Mouse (Mus musculus) hindbrain, postnatal 0 days (tissue): ENCODE measurements around the gene Armcx4. TPM values are rescaled to one million over a fixed set of nuclear protein-coding genes. Genes with fewer than 3 reads are reported as not detected.
A peak's percentile ranks its signal among the peaks of the same experiment; 100 is the strongest.

ENCODE experiments used
- ATAC-seq: fragments of 200-750 bp; cut with Nextera tagmentation; 2 replicates; pipeline ENCODE4 v1.8.0; 2017; ENCODE audit warnings: mild to moderate bottlenecking, moderate TSS enrichment, moderate library complexity
- DNase-seq: peaks from one replicate; pipeline ENCODE4 v3.0.0-alpha.2; 2015; ENCODE audit warnings: low spot score
- H3K27ac ChIP-seq: fragments of 300-500 bp; sonication (generic); 2 replicates; pipeline ENCODE4 v1.5.1; 2014; ENCODE audit warnings: mild to moderate bottlenecking
- H3K27me3 ChIP-seq: fragments of 300-500 bp; sonication (generic); 2 replicates; pipeline ENCODE4 v1.6.1; 2014; ENCODE audit warnings: low read length, mixed read lengths; ENCODE audit not compliant: insufficient read depth
- H3K36me3 ChIP-seq: fragments of 300-500 bp; sonication (generic); 2 replicates; pipeline ENCODE4 v1.6.1; 2014; ENCODE audit warnings: low read length, mixed read lengths; ENCODE audit not compliant: insufficient read depth
- H3K4me1 ChIP-seq: fragments of 300-500 bp; sonication (generic); 2 replicates; pipeline ENCODE4 v1.6.1; 2014; ENCODE audit warnings: antibody characterized with exemption, low read length, mixed read lengths; ENCODE audit not compliant: insufficient read depth
- H3K4me2 ChIP-seq: fragments of 300-500 bp; sonication (generic); 2 replicates; pipeline ENCODE4 v1.6.1; 2014; ENCODE audit warnings: low read depth, mild to moderate bottlenecking, low read length, moderate library complexity, mixed read lengths
- H3K4me3 ChIP-seq: fragments of 300-500 bp; sonication (generic); 2 replicates; pipeline ENCODE4 v1.5.1; 2014; ENCODE audit warnings: low read length
- H3K9ac ChIP-seq: fragments of 300-500 bp; sonication (generic); replicated peaks from 2 replicates; pipeline ENCODE4 v1.6.1; 2014; ENCODE audit warnings: mild to moderate bottlenecking, low read length, moderate library complexity, mixed read lengths
- H3K9me3 ChIP-seq: fragments of 300-500 bp; sonication (generic); 2 replicates; pipeline ENCODE4 v1.6.1; 2016; ENCODE audit warnings: low read length, mixed read lengths
- CTCF ChIP-seq: IDR thresholded peaks from 2 replicates; pipeline ENCODE4 v1.5.1; 2016; ENCODE audit warnings: antibody characterized with exemption, control low read depth, low read depth
- WGBS: fragments of 180-500 bp; shearing (Covaris S2); extraction: QIAGEN DNeasy Blood & Tissue Kit; methylation state at CpG from one replicate; pipeline ENCODE4 v1.1.7; 2014; 5-methylcytosine and 5-hydroxymethylcytosine counted together
- polyA plus RNA-seq: library from polyadenylated mRNA; unstranded; fragments of >200 nt; fragmentation: Nextera tagmentation; extraction: Ambion mirVana; gene quantifications from 2 replicates; pipeline ENCODE4 v1.2.1, GENCODE M21; 2015
- total RNA-seq: library from RNA; depleted of rRNA; stranded (reverse); fragments of >200 nt; gene quantifications from 2 replicates; pipeline ENCODE4 v1.2.3, GENCODE M21; 2014; rRNA removed

The Armcx4 gene
- 12.8 and 12.9 TPM in 2 replicates for total RNA-seq
- 5.6 and 6.0 TPM in 2 replicates for polyA plus RNA-seq

GRCm38 (mm10) chrX:134686267-134686666 is at the start of gene Armcx4:
Armcx4 (plus strand) TSS chrX:134686519.
- peak within 1 kb of the TSS; percentile 58 for H3K4me2 ChIP-seq
- ATAC-seq: peak; percentile 98
- peak; percentile 48 for TF ChIP-seq CTCF
- H3K9ac ChIP-seq: peak within 1 kb of the TSS; percentile 67
- H3K36me3 ChIP-seq: peaks cover 5% of the 10 kb centered on the region; the same call in 1 of the 2 replicates
- no peaks in the 10 kb centered on the region for H3K9me3 ChIP-seq
- no peaks in the 10 kb centered on the region for H3K4me1 ChIP-seq
- H3K27ac ChIP-seq: peak within 1 kb of the TSS; percentile 87
- peak within 1 kb of the TSS; percentile 52 for H3K4me3 ChIP-seq
- H3K27me3 ChIP-seq: no peaks in the 10 kb centered on the region
- WGBS: 26% methylated on average over 15 of the region's 33 CpGs
- peak; percentile 91 for DNase-seq

GRCm38 (mm10) chrX:134641000-134641760 is 45.1 kb upstream of the Armcx4 start:
- H3K9me3 ChIP-seq: no peaks in the 10 kb centered on the region
- H3K4me2 ChIP-seq: no peak overlapping the region
- no peaks in the 10 kb centered on the region for H3K36me3 ChIP-seq
- H3K27me3 ChIP-seq: no peaks in the 10 kb centered on the region
- TF ChIP-seq CTCF: no peak
- DNase-seq (no peak), ATAC-seq (no peak)
- no peaks in the 10 kb centered on the region for H3K4me1 ChIP-seq
- no peak overlapping the region for H3K27ac ChIP-seq
- H3K9ac ChIP-seq: no peak overlapping the region
- 71% methylated on average over 10 of the region's 10 CpGs for WGBS
- no peak overlapping the region for H3K4me3 ChIP-seq

GRCm38 (mm10) chrX:134646338-134646737 is 40.0 kb upstream of the Armcx4 start:
- no peaks in the 10 kb centered on the region for H3K4me1 ChIP-seq
- no peak overlapping the region for H3K4me2 ChIP-seq
- H3K9me3 ChIP-seq: no peaks in the 10 kb centered on the region
- no peak for DNase-seq
- H3K27me3 ChIP-seq: no peaks in the 10 kb centered on the region
- no peak overlapping the region for H3K4me3 ChIP-seq
- no peaks in the 10 kb centered on the region for H3K36me3 ChIP-seq
- no peak overlapping the region for H3K9ac ChIP-seq
- no peak for TF ChIP-seq CTCF
- 87% methylated on average over 1 of the region's 1 CpGs for WGBS
- no peak overlapping the region for H3K27ac ChIP-seq
- ATAC-seq: no peak

GRCm38 (mm10) chrX:134647421-134647820 is 38.9 kb upstream of the Armcx4 start:
- no peak for TF ChIP-seq CTCF
- no peaks in the 10 kb centered on the region for H3K9me3 ChIP-seq
- 69% methylated on average over 8 of the region's 8 CpGs for WGBS

GRCm38 (mm10) chrX:134648031-134648692 is 38.2 kb upstream of the Armcx4 start:
- Histone ChIP-seq H3K4me3 (no peak overlapping the region), H3K27ac (no peak overlapping the region), H3K4me1 (no peaks in the 10 kb centered on the region), H3K36me3 (no peaks in the 10 kb centered on the region), H3K4me2 (peak overlapping the region; percentile 37), H3K9ac (no peak overlapping the region), H3K27me3 (no peaks in the 10 kb centered on the region), H3K9me3 (no peaks in the 10 kb centered on the region)
- WGBS: 25% methylated on average over 11 of the region's 11 CpGs
- DNase-seq: peak; percentile 92
- peak; percentile 73 for TF ChIP-seq CTCF
- ATAC-seq: peak; percentile 82

More at GRCm38 (mm10) chrX:134647421-134647820, 38.9 kb upstream of the Armcx4 start:
- DNase-seq (no peak), ATAC-seq (no peak)
- H3K27me3 ChIP-seq: no peaks in the 10 kb centered on the region
- H3K4me3 ChIP-seq: no peak overlapping the region
- no peaks in the 10 kb centered on the region for H3K36me3 ChIP-seq
- no peaks in the 10 kb centered on the region for H3K4me1 ChIP-seq
- H3K27ac ChIP-seq: no peak overlapping the region
- no peak overlapping the region for H3K4me2 ChIP-seq
- no peak overlapping the region for H3K9ac ChIP-seq

GRCm38 (mm10) chrX:134652061-134652460 is 34.3 kb upstream of the Armcx4 start:
- DNase-seq (no peak), ATAC-seq (no peak)
- no peak for TF ChIP-seq CTCF
- WGBS: 74% methylated on average over 1 of the region's 1 CpGs
- no peaks in the 10 kb centered on the region for H3K4me1 ChIP-seq
- no peaks in the 10 kb centered on the region for H3K36me3 ChIP-seq
- H3K9me3 ChIP-seq: no peaks in the 10 kb centered on the region
- no peak overlapping the region for H3K4me3 ChIP-seq
- no peak overlapping the region for H3K9ac ChIP-seq
- H3K27ac ChIP-seq: no peak overlapping the region
- H3K4me2 ChIP-seq: no peak overlapping the region
- H3K27me3 ChIP-seq: no peaks in the 10 kb centered on the region
